Mouse (Mus musculus) mouse embryonic stem cell (cell line): ENCODE data around the gene Mpzl2.

Experiments
- in situ Hi-C, 2 experiments: fragments of 300-500 bp; cut with MboI; formaldehyde crosslinking; loops; 1 replicate in 1 of 2; 3 replicates in 1 of 2; pipeline ENCODE4 v1.14.3; 2019 to 2020; ENCODE audit warnings: low sequenced_read_pairs in 2 of 2, low pct_unique_long_range_greater_than_20kb in 1 of 2, mixed read lengths in 1 of 2; ENCODE audit not compliant: unreplicated experiment in 1 of 2

Gene Mpzl2

GRCm38 (mm10) chr9:45039499-45039898 is at the start of gene Mpzl2:
TSS of gene Mpzl2 (plus strand) at chr9:45039799.
- in situ Hi-C loops = no loop called here

DNA sequence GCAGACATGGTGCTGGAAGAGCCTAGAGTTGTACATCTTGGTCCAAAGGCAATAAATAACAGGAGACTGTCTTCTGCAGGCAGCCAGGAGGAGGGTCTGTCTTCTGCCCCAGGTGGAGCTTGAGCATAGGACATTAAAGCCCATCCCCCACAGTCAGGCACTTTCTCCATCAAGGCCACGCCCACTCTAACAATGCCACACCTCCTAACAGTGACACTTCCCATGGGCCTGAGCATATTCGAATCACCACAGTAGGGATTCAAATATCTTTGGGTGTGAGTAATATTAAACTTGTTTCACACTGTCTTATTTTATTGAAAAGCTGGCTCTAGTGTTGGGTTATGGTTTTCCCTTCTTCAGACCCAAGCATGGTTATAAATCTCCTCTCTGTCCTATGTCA is 47.8 kb upstream of the Mpzl2 start:
- in situ Hi-C loops = no loop called here

DNA sequence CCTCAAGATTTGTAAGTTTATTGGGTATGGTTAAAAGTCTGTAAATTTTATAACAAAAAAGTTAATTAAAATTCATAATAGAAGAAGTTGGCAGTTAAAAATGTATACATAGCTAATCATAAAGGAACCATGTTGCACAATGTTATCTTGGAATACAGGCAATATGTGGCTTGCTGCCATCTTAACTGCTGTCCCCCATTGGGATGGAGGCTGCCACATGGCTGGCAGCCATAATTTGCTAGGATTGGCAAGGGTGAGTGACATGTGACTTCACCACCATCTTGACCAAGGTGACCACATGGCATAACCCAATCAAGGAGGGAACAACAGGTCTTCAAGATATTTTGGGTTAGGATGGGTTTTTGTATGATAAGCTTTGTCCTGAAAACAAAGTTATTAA is 47.3 kb upstream of the Mpzl2 start:
- in situ Hi-C loops = no loop called here

DNA sequence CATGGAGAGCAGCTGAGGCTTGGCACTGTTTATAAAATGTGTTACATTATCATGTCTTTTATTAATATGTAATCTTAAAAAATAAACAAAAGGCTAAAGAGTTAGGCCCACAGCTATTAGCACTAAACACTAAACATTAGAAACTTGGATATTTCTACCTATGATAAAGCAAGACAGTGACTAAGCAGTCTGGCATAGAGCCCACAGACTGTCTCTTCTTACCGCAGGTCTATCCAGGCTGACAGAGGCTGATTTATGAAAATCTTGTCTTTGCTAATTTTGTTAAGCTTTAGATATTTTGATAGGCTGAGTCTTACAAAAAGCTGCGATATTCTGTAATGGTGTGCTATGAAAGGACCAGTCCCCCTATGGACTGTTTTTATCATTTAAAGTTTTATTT is 46.3 kb upstream of the Mpzl2 start:
- in situ Hi-C loops = no loop called here

GRCm38 (mm10) chr9:44994962-44995361 is 44.6 kb upstream of the Mpzl2 start:
- in situ Hi-C loops = no loop called here

DNA sequence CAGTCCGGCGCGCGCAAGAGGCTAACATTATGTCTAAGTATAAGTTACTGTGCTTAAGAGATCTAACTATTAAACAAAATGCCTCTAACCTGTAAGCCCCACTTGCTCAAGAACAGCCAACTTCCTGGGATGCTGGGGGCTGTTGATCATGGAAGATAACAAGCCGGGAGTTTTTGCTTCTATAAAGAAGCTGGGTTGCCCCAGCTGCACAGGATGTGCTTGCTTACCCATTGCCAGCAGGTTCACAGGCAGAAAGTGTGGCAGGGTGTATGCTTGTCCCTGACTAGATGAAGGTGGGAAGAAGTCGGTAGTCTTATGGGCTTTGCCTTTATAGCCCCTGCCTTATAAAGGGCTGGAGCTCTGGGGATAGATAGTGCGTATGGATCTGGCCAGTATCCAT is 43.0 kb upstream of the Mpzl2 start:
- in situ Hi-C loops = no loop called here

DNA sequence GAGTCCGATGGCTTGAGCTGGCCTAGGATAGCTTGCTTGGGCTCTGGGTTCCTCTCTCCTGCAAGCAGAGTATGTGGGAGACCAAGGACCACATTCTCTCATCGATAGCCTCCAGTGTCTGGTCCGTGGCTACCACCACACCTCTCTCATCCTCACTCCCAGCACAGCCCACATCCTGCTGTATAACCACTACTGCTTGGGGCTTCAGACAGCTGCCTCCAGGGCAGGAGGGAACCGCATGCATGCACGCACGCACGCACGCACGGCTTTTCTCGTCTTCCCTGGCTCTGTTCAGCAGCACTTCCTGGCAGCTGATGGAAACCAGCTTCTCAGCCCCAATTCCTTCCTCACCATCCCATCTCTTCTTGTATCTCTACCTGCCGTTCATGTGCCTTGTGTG is 41.5 kb upstream of the Mpzl2 start:
- in situ Hi-C loops = no loop called here

DNA sequence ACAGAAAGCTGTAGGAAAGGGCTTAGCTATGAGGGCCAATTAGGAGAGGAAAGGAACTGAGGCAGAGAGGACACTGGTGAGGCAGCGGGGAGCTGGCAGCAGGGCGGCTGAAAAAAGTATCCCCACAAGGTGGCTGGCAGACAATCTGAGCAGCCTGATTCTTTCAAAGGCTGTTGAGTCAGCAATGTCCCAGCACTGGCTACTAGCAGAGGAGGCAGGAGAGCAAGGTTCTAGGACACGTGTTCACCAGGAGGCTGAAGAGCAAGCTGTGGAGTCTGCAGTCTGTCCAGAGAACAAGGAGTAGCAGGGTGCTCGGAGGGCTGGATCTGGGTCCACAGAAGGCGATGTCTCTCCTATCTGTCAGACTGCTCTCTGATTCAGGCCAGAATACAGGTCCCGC is 40.4 kb upstream of the Mpzl2 start:
- in situ Hi-C loops = no loop called here

DNA sequence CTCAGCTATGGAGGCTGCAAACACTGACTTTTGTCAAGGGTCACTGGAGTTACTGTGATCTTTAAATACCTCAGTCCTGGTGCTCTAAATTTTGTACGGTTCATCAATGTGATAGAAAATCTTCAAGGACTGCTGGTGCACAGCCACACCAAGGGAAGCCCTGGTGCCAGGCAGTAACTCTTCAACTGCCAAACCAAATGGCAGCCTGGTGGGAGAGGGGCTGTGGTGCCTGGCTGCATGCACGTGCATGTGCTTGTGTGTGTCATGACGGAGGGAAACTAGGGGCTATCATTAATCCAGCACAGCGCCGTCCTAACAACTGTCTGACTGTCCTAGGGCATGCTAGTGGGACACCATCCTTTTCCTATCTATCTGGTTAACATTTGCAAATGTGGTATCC is 39.8 kb upstream of the Mpzl2 start:
- in situ Hi-C loops = no loop called here

DNA sequence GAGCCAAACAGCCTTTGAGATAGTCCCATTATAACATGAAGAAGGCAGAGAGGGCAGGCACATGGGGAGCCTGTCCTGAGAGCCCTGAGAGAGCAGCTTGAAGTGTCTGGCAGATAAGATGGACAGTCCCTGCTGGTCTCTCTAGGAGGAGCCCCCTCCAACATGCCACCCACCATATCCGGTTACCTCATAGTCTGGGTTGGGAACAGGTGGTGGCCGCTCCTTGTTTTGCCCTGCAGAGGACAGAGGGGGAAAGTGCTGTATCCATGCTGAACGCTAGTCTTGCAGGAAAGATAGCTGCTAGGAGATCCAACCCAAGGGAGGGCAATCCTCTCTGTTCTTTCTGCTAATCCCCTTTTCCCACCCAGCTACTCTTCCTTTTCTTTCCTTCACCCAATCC is 39.4 kb upstream of the Mpzl2 start:
- in situ Hi-C loops = no loop called here

DNA sequence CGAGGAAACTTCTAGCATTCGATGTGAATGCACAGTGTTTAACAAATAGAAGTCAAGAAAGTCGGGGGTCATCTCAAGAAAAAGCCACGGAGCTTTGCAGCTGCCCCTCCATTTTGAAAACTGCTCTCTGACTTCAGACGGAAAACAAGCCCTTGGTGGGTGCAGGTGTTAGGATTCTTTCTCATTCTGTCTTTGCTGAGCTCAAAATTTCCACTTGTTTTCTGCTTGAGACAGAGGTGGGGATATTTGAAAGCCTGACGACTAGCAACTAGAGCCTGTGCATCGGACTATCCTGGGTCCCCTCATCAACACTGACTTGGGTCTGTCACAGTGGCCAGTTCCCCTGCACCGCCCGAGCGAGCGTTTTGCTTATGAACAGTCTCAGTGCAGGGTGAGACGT is 32.2 kb upstream of the Mpzl2 start:
- in situ Hi-C loops = loop anchor here in 1 of 2 experiments (5.0 kb wide), 1 partner anchor 35 kb away; no protein-coding TSS in a partner anchor

DNA sequence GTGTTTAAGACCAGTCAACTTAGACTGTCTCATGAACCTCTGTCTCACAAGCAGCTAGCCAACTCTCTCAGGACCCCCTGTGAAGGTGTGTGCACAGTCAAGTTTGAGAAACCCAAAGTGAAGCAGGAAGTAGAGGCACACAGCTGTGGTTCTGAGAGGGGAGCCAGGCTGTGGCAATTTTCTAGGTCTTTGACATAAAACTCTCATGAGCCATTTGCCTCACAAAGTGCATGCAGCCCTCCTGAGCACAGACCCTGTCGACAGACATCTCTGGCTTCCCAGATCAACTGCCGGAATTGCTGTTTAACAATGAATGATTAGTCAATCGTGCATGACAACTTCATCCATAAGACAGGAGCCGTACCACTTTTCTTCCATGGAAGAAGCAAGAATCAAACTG is 31.3 kb upstream of the Mpzl2 start:
- in situ Hi-C loops = loop anchor here in 1 of 2 experiments (5.0 kb wide), 1 partner anchor 36 kb away; no protein-coding TSS in a partner anchor

- in situ Hi-C loops = loop anchor here in 1 of 2 experiments (5.0 kb wide), 1 partner anchor 37 kb away; no protein-coding TSS in a partner anchor
Measured at GRCm38 (mm10) chr9:45009180-45010078, 30.2 kb upstream of the Mpzl2 start, which contains the start of gene Cd3e. TSS of gene Cd3e (minus strand) at chr9:45009627.

GRCm38 (mm10) chr9:45010461-45010860 is 29.1 kb upstream of the Mpzl2 start:
- in situ Hi-C loops = no loop called here

DNA sequence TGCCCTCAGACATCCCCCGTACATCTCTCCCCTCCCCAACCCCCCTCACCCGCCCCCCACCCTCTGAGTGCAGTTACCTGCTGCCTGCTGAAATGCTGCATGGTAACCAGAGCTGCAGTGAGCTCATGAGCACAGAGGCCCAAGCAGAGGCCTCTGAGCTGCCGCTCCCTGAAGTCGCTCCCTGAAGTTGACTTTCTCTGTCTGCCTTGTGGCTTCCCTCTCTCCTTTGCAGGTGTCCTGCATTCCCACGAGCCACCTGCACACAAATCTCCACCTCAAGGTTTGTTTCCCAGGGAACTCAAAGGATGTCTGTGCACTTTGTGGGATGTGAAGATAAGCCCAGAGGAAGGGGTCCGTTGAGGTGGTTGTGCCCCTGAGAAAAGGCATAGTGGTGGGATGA is 28.3 kb upstream of the Mpzl2 start:
- in situ Hi-C loops = no loop called here

DNA sequence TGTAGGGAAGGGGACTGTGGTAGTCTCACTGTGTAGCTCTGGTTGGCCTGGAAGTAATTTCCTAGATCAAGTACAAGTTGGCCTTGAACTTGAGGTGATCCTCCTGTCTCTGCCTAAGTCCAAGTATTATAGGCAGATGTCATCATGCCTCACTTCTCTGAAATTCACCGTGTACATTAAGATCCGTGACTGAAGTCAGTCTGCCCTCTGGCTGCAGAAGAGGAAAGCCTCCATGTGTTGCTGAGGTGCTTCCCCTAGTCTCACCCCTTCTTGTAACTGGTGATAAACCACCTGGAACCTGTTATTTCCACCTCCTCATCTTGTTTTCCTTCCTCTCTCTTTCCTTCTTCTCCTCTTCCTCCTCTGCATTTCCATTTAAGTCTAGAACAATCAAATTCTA is 24.7 kb upstream of the Mpzl2 start:
- in situ Hi-C loops = no loop called here

DNA sequence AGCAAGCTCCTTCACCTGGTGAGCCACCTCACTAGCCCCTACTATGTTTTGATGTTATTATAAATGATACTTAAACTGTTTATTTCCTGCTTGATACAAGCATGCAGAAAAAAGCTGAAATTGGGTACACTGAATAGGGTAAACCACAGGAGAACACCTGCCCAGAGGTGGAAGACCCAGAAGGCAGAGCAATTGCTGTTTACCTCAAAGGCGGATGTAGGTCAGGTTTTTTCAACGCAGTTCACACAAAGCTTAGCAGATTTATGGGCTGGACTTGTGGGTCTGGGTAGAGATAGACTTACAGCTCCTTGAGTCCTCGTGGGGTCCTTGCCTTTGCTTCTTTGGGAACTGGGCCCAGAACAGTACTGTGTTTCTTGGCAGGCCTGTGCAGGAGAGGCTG is 23.8 kb upstream of the Mpzl2 start:
- in situ Hi-C loops = no loop called here

DNA sequence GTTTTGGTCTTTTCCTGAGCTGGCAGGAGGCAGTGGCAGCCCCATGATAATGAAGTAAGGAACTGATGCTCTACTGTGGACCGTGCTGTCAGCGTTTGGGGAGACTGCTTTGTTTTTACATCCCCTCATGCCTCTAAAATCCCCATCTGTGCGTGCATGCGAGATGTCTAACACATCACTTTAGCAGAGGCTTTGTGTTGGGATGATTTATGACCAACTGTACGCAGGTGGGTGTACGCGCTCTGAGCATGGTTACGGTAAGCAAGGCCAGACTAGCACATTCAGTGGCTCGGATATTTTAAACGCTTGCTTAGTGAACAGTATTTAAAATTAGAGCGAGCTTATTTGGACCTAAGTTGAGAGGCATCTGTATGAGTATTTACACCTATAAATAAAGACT is 21.6 kb upstream of the Mpzl2 start:
- in situ Hi-C loops = no loop called here

GRCm38 (mm10) chr9:45022800-45023199 is 16.8 kb upstream of the Mpzl2 start:
- in situ Hi-C loops = loop anchor here in 1 of 2 experiments (10.0 kb wide), 1 partner anchor 122 kb away; no protein-coding TSS in a partner anchor

GRCm38 (mm10) chr9:45023638-45024037 is 16.0 kb upstream of the Mpzl2 start:
- in situ Hi-C loops = loop anchor here in 1 of 2 experiments (10.0 kb wide), 1 partner anchor 121 kb away; no protein-coding TSS in a partner anchor
